Mouse (Mus musculus): ENCODE measurements around the gene Sertad2. TPM values are rescaled to one million over a fixed set of nuclear protein-coding genes. Genes with fewer than 3 reads are reported as not detected.

Gene Sertad2
- polyA plus RNA-seq, 1 experiment from 2014 or later: 41.9 TPM

DNA sequence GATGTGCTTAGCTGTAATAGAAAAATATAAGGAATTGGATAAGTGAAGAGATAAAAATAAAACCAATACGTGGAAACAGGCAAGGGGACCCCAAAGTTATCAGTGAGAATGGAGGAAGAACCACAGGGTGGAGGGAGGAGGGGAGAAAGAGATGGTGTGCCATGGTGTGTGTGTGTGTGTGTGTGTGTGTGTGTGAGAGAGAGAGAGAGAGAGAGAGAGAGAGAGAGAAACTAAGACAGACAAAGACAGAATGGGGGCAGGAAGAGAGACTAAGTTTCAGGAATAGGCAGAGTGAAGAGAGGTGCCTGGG lies 11.4 kb upstream of the Sertad2 start:
- peaks cover 6% of the 10 kb centered on the region; the same call in 1 of the 2 replicates for H3K4me1 ChIP-seq
- H3K27me3 ChIP-seq: no peaks in the 10 kb centered on the region
- peak; percentile 36; the same call in 1 of the 2 replicates for ATAC-seq (ENCODE audit: insufficient number of reproducible peaks, insufficient read depth, low FRiP score, low TSS enrichment)
- peak overlapping the region; percentile 61 for H3K4me2 ChIP-seq (replicated peaks)
- H3K36me3 ChIP-seq: no peaks in the 10 kb centered on the region
- H3K4me3 ChIP-seq: peak overlapping the region; percentile 48
- H3K27ac ChIP-seq: peak overlapping the region; percentile 79; the same call in 1 of the 2 replicates
- 15% methylated on average over 1 of the region's 1 CpGs for WGBS
- peak overlapping the region; percentile 64 for H3K9ac ChIP-seq
- H3K9me3 ChIP-seq: no peaks in the 10 kb centered on the region

GRCm38 (mm10) chr11:20531992-20532881 lies 10.8 kb upstream of the Sertad2 start:
- H3K9ac ChIP-seq: peak overlapping the region; percentile 64
- WGBS: under 1% methylated on average over 41 of the region's 42 CpGs

DNA sequence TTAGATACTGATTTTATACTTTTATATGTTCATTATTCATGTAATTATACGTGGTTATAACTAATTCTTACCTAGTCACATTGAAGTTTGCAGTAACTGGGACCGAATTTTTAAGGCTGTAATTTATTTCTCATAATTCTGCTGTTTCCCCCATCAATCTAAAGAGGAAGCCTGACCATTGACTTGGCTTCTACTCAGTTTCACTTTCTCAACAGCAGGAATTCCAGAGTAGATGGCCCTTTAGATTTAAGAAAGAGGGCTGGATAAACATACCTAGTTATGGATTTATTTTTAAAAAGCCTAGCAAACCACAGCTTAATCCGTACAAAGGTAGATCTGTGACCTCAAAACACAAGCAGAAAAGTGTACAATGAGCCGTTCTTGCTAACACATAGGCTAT lies 9.8 kb upstream of the Sertad2 start:
- WGBS: 83% methylated on average over 4 of the region's 4 CpGs

More at GRCm38 (mm10) chr11:20531992-20532881, 10.8 kb upstream of the Sertad2 start:
- Histone ChIP-seq H3K4me2 (replicated peaks) (peak overlapping the region; percentile 61), H3K4me1 (peaks cover 6% of the 10 kb centered on the region; the same call in 1 of the 2 replicates), H3K9me3 (no peaks in the 10 kb centered on the region), H3K27ac (peak overlapping the region; percentile 79), H3K4me3 (peak overlapping the region; percentile 48), H3K36me3 (no peaks in the 10 kb centered on the region), H3K27me3 (no peaks in the 10 kb centered on the region)
- ATAC-seq (ENCODE audit: insufficient number of reproducible peaks, insufficient read depth, low FRiP score, low TSS enrichment): peak; percentile 93

DNA sequence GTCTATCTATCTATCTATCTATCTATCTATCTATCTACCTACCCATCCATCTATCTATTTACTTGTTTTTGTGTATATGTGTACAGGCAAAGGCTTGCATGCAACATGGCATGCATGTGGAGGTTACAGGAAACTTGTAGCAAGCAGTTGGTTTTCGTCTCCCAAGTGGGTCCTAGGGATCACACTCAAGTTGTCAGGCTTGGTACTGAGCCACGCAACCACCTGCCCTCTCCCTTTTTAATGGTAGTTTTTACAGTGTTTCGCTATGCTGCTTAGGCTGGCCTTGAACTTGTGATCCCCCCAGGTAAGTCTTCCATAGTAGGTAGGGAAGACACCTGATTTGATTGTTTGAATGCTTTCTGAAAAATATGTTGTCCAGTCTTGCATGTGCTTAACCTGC lies 5.8 kb upstream of the Sertad2 start:
- H3K9me3 ChIP-seq: no peaks in the 10 kb centered on the region
- H3K27ac ChIP-seq: no peak overlapping the region
- 0 out of 2 replicates have a peak, but pooled peaks cover 4% of the 10 kb centered on the region for H3K4me1 ChIP-seq
- no peak overlapping the region for H3K4me2 ChIP-seq (replicated peaks)
- 0 out of 2 replicates have a peak, but pooled peaks cover 3% of the 10 kb centered on the region for H3K27me3 ChIP-seq
- H3K9ac ChIP-seq: no peak overlapping the region
- H3K36me3 ChIP-seq: no peaks in the 10 kb centered on the region
- H3K4me3 ChIP-seq: no peak overlapping the region
- 91% methylated on average over 3 of the region's 3 CpGs for WGBS
- no peak for ATAC-seq (ENCODE audit: insufficient number of reproducible peaks, insufficient read depth, low FRiP score, low TSS enrichment)

More for the DNA sequence above, 9.8 kb upstream of the Sertad2 start:
- ATAC-seq (ENCODE audit: insufficient number of reproducible peaks, insufficient read depth, low FRiP score, low TSS enrichment): no peak
- Histone ChIP-seq H3K9ac (no peak overlapping the region), H3K36me3 (no peaks in the 10 kb centered on the region), H3K9me3 (no peaks in the 10 kb centered on the region), H3K4me1 (peaks cover 6% of the 10 kb centered on the region; the same call in 1 of the 2 replicates), H3K27me3 (no peaks in the 10 kb centered on the region), H3K4me2 (replicated peaks) (no peak overlapping the region), H3K27ac (no peak overlapping the region), H3K4me3 (no peak overlapping the region)

GRCm38 (mm10) chr11:20538496-20538895 lies 4.6 kb upstream of the Sertad2 start:
- Histone ChIP-seq H3K4me2 (replicated peaks) (no peak overlapping the region), H3K27me3 (0 out of 2 replicates have a peak, but pooled peaks cover 3% of the 10 kb centered on the region), H3K9ac (no peak overlapping the region), H3K27ac (no peak overlapping the region), H3K4me1 (0 out of 2 replicates have a peak, but pooled peaks cover 4% of the 10 kb centered on the region), H3K4me3 (no peak overlapping the region), H3K9me3 (no peaks in the 10 kb centered on the region), H3K36me3 (no peaks in the 10 kb centered on the region)
- no peak for ATAC-seq (ENCODE audit: insufficient number of reproducible peaks, insufficient read depth, low FRiP score, low TSS enrichment)
- 86% methylated on average over 3 of the region's 3 CpGs for WGBS

DNA sequence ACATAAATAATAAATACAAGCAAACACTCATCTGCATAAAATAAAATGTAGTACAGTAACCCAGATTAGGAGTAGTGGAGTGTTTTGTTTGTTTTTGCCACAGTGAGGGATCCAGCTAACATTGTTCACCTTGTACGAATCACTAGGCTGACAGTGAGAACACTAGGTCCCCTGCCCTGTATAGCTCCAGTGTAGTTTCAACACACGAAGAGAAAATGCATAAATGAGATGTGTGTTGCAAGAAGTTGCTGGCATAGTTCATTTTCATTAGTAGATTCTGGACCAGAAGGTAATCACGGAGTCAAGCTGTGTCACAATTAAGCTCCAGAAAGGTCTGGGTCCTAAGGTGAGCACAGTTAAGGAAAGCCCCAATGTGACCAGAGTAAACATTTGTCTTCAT lies 1.8 kb upstream of the Sertad2 start:
- Histone ChIP-seq H3K4me3 (no peak overlapping the region), H3K9ac (no peak overlapping the region), H3K9me3 (no peaks in the 10 kb centered on the region), H3K36me3 (no peaks in the 10 kb centered on the region), H3K4me2 (replicated peaks) (no peak overlapping the region), H3K27me3 (0 out of 2 replicates have a peak, but pooled peaks cover 3% of the 10 kb centered on the region), H3K4me1 (0 out of 2 replicates have a peak, but pooled peaks cover 7% of the 10 kb centered on the region), H3K27ac (no peak overlapping the region)
- ATAC-seq (ENCODE audit: insufficient number of reproducible peaks, insufficient read depth, low FRiP score, low TSS enrichment): no peak
- WGBS: 75% methylated on average over 3 of the region's 3 CpGs

DNA sequence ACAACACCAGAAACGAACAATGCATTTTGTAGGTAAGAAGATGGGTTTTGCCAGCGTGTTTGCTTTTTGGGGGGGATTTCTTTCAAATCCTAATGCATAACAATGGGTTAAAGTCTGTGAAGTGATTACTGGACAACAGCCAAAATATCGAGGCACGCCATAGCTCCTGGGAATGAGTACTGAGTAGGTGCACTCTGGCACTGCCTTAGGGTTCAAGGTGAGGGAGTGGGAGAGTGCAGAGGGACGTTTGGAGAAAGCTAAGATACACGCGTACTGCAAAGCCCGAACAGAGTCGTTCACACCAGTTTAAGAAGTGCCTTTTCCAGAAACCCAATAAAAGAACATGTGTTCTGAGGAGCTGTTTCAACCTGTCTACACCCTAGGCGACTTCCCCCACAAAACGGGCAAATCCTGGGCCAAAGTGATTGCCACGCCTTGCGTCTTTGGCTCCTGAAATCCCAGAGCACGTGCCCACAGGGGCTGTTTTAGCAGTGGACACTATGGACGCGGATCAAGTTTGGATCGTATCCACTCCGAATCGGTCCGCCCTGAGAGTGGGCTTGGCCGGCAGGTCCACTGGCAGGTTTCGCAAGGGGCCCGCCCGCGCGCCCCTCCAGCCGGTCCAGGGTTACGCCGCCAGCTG lies 937 bp upstream of the Sertad2 start:
- ATAC-seq (ENCODE audit: insufficient number of reproducible peaks, insufficient read depth, low FRiP score, low TSS enrichment): no peak
- H3K4me1 ChIP-seq: 0 out of 2 replicates have a peak, but pooled peaks cover 9% of the 10 kb centered on the region
- peak overlapping the region; percentile 88 for H3K27ac ChIP-seq

DNA sequence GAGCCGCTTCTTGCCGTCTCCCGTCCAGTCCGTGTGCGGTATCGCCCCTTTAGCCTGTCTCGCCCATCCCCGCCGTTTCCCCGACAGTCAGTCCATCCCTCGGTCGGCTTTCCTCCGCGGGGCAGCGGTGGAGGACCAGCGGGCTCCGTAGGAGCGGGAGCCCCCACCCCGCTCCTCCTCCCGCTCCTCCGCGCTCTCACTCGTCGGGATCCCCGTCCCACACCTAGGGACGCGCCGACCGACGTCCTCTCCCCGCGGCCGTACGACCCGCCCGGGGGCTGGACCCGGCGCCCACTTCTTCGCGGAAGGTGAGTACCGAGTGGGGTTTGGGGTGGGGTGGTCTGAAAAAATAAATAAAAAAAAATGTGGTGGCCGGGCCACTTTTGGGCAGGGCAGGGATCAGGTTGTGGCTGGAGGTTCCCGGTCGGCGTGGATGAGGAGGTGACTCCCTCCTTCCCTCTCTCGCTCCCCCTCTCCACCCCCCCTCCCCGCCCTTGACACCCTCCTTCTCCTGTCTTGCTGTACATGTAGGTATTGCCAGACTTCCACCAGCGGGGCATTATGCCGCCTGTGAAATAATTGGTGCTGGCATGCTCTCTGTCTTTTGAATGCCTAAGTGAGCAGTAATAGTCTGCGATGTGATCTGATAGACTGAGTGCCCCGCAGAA lies 534 bp downstream of the Sertad2 start:
- under 1% methylated on average over 51 of the region's 51 CpGs for WGBS
- ATAC-seq (ENCODE audit: insufficient number of reproducible peaks, insufficient read depth, low FRiP score, low TSS enrichment): 0 out of 2 replicates have a peak, but pooled peaks have one; percentile 0
- Histone ChIP-seq H3K4me3 (peak overlapping the region; percentile 87), H3K9me3 (no peaks in the 10 kb centered on the region), H3K4me2 (replicated peaks) (peak overlapping the region; percentile 70), H3K27ac (peak overlapping the region; percentile 88), H3K27me3 (0 out of 2 replicates have a peak, but pooled peaks cover 3% of the 10 kb centered on the region), H3K4me1 (0 out of 2 replicates have a peak, but pooled peaks cover 10% of the 10 kb centered on the region), H3K36me3 (no peaks in the 10 kb centered on the region), H3K9ac (peak overlapping the region; percentile 81)

More for the DNA sequence above, 937 bp upstream of the Sertad2 start:
- under 1% methylated on average over 29 of the region's 29 CpGs for WGBS
- Histone ChIP-seq H3K4me3 (peak overlapping the region; percentile 87), H3K4me2 (replicated peaks) (peak overlapping the region; percentile 70), H3K9me3 (no peaks in the 10 kb centered on the region), H3K36me3 (no peaks in the 10 kb centered on the region), H3K9ac (peak overlapping the region; percentile 45), H3K27me3 (0 out of 2 replicates have a peak, but pooled peaks cover 3% of the 10 kb centered on the region)

- Histone ChIP-seq H3K27ac (no peak overlapping the region), H3K9me3 (no peaks in the 10 kb centered on the region), H3K36me3 (no peaks in the 10 kb centered on the region), H3K4me1 (0 out of 2 replicates have a peak, but pooled peaks cover 10% of the 10 kb centered on the region), H3K4me3 (peak overlapping the region; percentile 87), H3K27me3 (0 out of 2 replicates have a peak, but pooled peaks cover 3% of the 10 kb centered on the region), H3K9ac (no peak overlapping the region), H3K4me2 (replicated peaks) (peak overlapping the region; percentile 70)
- ATAC-seq (ENCODE audit: insufficient number of reproducible peaks, insufficient read depth, low FRiP score, low TSS enrichment): no peak
- 53% methylated on average over 8 of the region's 8 CpGs for WGBS
Measured at GRCm38 (mm10) chr11:20544376-20544775, 1.3 kb downstream of the Sertad2 start.

DNA sequence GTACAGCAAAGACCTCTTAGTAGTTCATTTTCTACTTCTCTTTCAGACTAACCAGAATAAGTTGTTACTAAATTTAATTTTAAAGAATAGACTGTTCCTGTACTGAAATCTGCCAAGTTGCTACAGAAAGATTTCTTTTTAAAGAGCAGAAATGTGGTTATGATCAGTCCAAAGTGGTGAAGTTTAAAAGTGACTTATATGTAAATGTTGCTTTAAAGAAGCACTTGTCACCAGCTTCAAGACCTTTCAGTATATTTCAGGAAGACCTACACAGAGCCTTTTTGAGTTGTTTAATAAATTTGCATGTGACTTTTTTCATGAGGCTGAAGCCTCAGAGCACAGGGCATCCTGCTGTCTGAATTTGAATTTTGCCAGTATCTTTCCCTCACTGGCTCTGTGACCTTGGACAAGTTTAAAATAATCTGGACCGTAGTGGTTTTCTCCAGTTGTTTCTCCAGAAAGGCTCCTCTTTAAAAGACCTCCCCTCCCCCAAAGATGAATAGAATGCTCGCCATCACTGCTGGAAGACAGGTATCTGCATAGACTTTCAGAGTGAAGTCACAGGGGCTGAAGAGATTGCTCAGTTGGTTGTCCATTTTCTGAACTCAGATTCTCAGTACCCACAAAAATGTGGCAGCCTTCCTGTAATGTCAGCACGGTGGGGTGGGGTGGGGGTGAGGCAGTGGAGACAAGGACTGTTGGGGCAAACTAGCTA lies 1.9 kb downstream of the Sertad2 start:
- ATAC-seq (ENCODE audit: insufficient number of reproducible peaks, insufficient read depth, low FRiP score, low TSS enrichment): no peak
- no peaks in the 10 kb centered on the region for H3K9me3 ChIP-seq
- 53% methylated on average over 3 of the region's 3 CpGs for WGBS
- H3K4me2 ChIP-seq (replicated peaks): no peak overlapping the region
- 0 out of 2 replicates have a peak, but pooled peaks cover 3% of the 10 kb centered on the region for H3K27me3 ChIP-seq
- H3K4me3 ChIP-seq: no peak overlapping the region
- H3K9ac ChIP-seq: no peak overlapping the region
- H3K4me1 ChIP-seq: 0 out of 2 replicates have a peak, but pooled peaks cover 10% of the 10 kb centered on the region
- H3K36me3 ChIP-seq: no peaks in the 10 kb centered on the region
- H3K27ac ChIP-seq: no peak overlapping the region
